Mouse (Mus musculus) ES-Bruce4 (cell line): ENCODE measurements around the gene Ctrc. TPM values are rescaled to one million over a fixed set of nuclear protein-coding genes. Genes with fewer than 3 reads are reported as not detected.
A peak's percentile ranks its signal among the peaks of the same experiment; 100 is the strongest.
"Not testable (repeated sequence)": the region's sequence is repeated elsewhere in the genome, so short reads cannot be mapped to it uniquely, and the experiment has no call there.

Experiments used
- H3K27ac ChIP-seq: 2 replicates; pipeline ENCODE4 v1.5.1; 2012; ENCODE audit warnings: low read length, inconsistent platforms; ENCODE audit not compliant: insufficient read depth
- H3K27me3 ChIP-seq: 2 replicates; pipeline ENCODE4 v1.6.1; 2012; ENCODE audit warnings: mild to moderate bottlenecking, low read length, inconsistent platforms; ENCODE audit not compliant: control insufficient read depth, poor library complexity, insufficient read depth, severe bottlenecking
- H3K36me3 ChIP-seq: 2 replicates; pipeline ENCODE4 v1.6.1; 2012; ENCODE audit warnings: inconsistent platforms, mild to moderate bottlenecking, low read length, moderate library complexity; ENCODE audit not compliant: control insufficient read depth, poor library complexity, insufficient read depth, severe bottlenecking
- H3K4me1 ChIP-seq: one replicate; pipeline ENCODE4 v1.8.1; 2011; ENCODE audit warnings: low read length; ENCODE audit not compliant: control insufficient read depth, insufficient read depth
- H3K4me3 ChIP-seq: 2 replicates; pipeline ENCODE4 v1.5.1; 2011; ENCODE audit warnings: low read depth, mild to moderate bottlenecking, low read length
- H3K9ac ChIP-seq: 2 replicates; pipeline ENCODE4 v1.6.1; 2012; ENCODE audit warnings: low read depth, mild to moderate bottlenecking, inconsistent platforms; ENCODE audit not compliant: poor library complexity, severe bottlenecking
- H3K9me3 ChIP-seq: replicated peaks from 2 replicates; pipeline ENCODE4 v1.6.1; 2012; ENCODE audit warnings: mild to moderate bottlenecking, low read length, inconsistent platforms; ENCODE audit not compliant: control insufficient read depth, poor library complexity, insufficient read depth, severe bottlenecking
- CTCF ChIP-seq: IDR thresholded peaks from one replicate; pipeline ENCODE4 v1.8.1; 2011; ENCODE audit warnings: low read depth, low read length
- EP300 ChIP-seq: IDR thresholded peaks from 2 replicates; pipeline ENCODE4 v1.6.1; 2011; ENCODE audit warnings: low read depth, low read length; ENCODE audit not compliant: insufficient read depth
- POLR2A ChIP-seq: IDR thresholded peaks from one replicate; pipeline ENCODE4 v1.8.1; 2011; ENCODE audit warnings: low read length; ENCODE audit not compliant: insufficient read depth
- polyA plus RNA-seq: library from polyadenylated mRNA; stranded (reverse); fragments of >200 nt; gene quantifications from 2 replicates; pipeline ENCODE4 v1.2.4, GENCODE M21; 2011; ENCODE audit warnings: low read depth; ENCODE audit not compliant: missing spikeins, insufficient read depth, insufficient read length

Ctrc gene
- polyA plus RNA-seq, 1 experiment, result not detected

GRCm38 (mm10) chr4:141784835-141785234 is 61.3 kb downstream of the Ctrc start:
- Histone ChIP-seq H3K4me1 (no peaks in the 10 kb centered on the region), H3K9ac (no peak overlapping the region), H3K4me3 (no peak overlapping the region), H3K27me3 (no peaks in the 10 kb centered on the region), H3K36me3 (peaks cover 2% of the 10 kb centered on the region; the same call in 1 of the 2 replicates), H3K27ac (no peak overlapping the region), H3K9me3 (no peaks in the 10 kb centered on the region)
- TF ChIP-seq POLR2A (no peak), CTCF (peak; percentile 31)

DNA sequence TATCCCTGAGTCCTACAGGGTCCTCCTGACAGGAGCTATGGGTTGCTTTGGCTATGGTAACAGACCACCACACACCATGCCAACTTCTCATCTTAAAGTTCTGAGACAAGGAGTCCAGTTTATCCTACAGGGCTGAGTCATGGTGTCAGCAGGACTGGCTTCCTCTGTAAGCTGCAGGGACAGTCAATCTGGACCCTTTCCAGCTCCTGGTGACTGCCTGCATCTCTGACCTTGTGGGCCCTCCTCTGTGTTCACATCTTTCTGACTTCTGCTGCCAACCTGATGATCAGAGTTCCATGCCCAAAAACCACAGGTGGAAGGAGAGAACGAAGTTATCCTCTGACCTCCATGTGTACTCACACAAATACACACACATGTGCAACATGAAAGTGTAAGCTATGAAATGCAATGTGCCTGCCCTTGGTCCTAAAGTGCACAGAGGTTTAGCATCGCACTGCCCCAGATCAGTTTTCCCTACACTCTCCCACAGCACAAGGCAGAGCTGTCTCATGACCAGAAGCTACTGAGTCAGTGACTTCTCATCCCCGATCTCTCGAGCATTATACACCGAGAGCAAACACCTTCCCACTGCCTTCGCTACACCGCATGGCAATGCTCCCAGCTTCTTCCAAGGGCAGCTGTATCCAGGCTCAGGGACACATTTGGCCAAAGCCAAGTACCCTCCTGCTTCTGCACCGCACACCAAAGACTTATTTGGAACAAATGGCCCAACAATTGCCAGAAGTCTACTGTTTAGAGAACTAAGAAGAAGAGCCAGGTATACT is 64.8 kb downstream of the Ctrc start:
- Histone ChIP-seq H3K27me3 (no peaks in the 10 kb centered on the region), H3K27ac (no peak overlapping the region), H3K4me3 (no peak overlapping the region), H3K9ac (no peak overlapping the region), H3K36me3 (peaks cover 5% of the 10 kb centered on the region), H3K4me1 (no peaks in the 10 kb centered on the region), H3K9me3 (no peaks in the 10 kb centered on the region)
- TF ChIP-seq EP300, result no peak
- TF ChIP-seq POLR2A, result no peak
- TF ChIP-seq CTCF, result no peak

DNA sequence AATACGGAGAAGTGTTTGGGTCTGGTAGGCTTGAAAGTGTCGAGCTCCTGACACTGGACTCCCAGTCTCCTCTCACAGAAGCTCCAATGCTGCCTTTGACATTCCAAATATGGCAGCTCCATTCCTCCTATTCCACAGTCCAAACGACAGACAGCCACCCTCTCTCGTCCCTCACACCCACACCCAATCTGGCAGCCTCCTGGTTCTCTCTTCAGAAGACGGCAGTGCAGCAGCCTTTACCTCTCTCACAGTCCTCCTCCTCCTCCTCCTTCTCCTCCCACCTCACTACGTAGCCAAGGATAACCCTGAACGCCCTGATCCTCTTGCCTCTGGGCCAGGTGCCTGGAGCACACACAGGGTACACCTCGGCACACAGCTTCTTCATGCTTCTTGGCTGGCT is 66.3 kb downstream of the Ctrc start:
- Histone ChIP-seq H3K9me3 (no peaks in the 10 kb centered on the region), H3K4me1 (no peaks in the 10 kb centered on the region), H3K27ac (no peak overlapping the region), H3K9ac (no peak overlapping the region), H3K36me3 (peaks cover 9% of the 10 kb centered on the region), H3K27me3 (no peaks in the 10 kb centered on the region), H3K4me3 (no peak overlapping the region)
- TF ChIP-seq POLR2A (no peak), EP300 (no peak), CTCF (no peak)

- not testable (repeated sequence) for H3K36me3 ChIP-seq, H3K4me3 ChIP-seq, H3K9me3 ChIP-seq, H3K4me1 ChIP-seq, H3K27me3 ChIP-seq, H3K9ac ChIP-seq, H3K27ac ChIP-seq
These were observed 73.1 kb downstream of the Ctrc start for GRCm38 (mm10) chr4:141773019-141773418.

DNA sequence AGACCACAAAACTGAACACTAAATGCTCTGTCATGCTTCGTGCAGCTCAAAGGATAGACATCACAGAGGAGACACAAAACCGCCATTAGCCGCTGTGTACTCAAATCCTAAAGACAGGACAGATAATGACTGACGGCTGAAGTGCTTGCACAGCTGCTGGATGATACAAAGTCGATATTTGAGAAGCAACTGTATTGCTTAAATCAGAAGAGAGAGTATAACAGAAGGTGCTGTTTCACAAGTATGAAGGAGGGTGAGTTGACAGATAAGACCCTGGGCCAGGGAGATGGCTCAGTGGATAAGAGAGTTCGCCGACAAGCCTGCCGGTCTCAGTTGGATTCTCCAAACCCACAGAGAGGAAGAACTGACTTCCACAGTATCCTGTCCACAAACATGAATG is 74.3 kb downstream of the Ctrc start:
- Histone ChIP-seq H3K36me3 (peaks cover 9% of the 10 kb centered on the region), H3K9me3 (no peaks in the 10 kb centered on the region), H3K9ac (no peak overlapping the region), H3K27ac (no peak overlapping the region), H3K4me1 (no peaks in the 10 kb centered on the region), H3K27me3 (no peaks in the 10 kb centered on the region), H3K4me3 (no peak overlapping the region)
- TF ChIP-seq CTCF (no peak), POLR2A (no peak), EP300 (no peak)

DNA sequence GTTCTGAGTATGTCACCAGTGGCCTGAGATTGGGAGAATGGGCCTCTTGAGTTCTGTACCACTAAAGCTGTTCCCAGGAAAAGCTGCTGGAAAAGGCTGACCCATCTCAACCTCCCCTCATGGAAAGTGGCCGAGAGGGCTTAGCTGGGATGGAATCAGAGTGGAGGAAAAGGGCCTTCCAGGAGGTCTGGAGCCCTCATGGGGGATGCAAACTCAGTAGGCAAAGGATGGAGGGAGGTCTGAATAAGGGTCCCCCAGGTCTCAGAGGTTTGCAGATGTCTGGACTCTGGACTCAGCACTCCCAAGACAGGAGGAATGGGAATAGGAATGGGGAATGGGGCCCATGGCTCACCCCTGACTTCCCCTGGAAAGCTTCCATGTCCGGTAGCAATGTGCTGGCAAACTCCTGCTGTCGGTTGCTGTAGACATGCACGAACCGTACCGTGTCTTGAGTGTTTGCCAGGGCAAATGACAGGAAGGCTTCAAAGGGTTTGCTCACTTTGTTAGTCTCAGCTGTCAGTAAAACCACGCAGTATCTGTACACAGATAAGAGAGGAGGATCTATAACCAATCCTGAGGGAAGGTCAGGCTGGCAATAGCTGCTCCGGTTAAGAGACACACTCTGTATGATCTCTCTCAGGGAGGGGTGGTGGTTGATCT is 76.5 kb downstream of the Ctrc start:
- no peaks in the 10 kb centered on the region for H3K27me3 ChIP-seq
- no peaks in the 10 kb centered on the region for H3K9me3 ChIP-seq
- H3K9ac ChIP-seq, result no peak overlapping the region
- H3K4me3 ChIP-seq, result no peak overlapping the region
- H3K36me3 ChIP-seq, result no peaks in the 10 kb centered on the region; the same call in 1 of the 2 replicates
- no peaks in the 10 kb centered on the region for H3K4me1 ChIP-seq
- H3K27ac ChIP-seq, result no peak overlapping the region
- TF ChIP-seq CTCF, result no peak
- no peak for TF ChIP-seq POLR2A
- no peak for TF ChIP-seq EP300
